In genomic region chr2:159575271-159575670, GRCm38 (mm10) we compare ENCODE assay signal across 14 mouse cellular contexts.
"Had no signal": no experiment of that assay in that cellular context is flagged by ENCODE, and none has a peak within 500 bp of the region (broad histone marks: within the 10 kb centered on the region; RNA-seq: fewer than 3 reads in every experiment).

No protein-coding gene starts in this region.

- DNase-seq: kidney, adult 8-10 months; kidney, postnatal 14 days; kidney, postnatal 4 days; liver, embryonic 13.5 days; lung, adult 2 months; lung, postnatal 14 days; lung, postnatal 4 days; midbrain, embryonic 14.5 days; thymus, adult 2 months; thymus, postnatal 14 days; thymus, postnatal 4 days had no signal

- H3K27ac ChIP-seq: kidney, embryonic 15.5 days; liver, embryonic 13.5 days; neural tube, embryonic 12.5 days; neural tube, embryonic 15.5 days had no signal

- H3K4me3 ChIP-seq: kidney, embryonic 15.5 days; liver, embryonic 13.5 days; neural tube, embryonic 12.5 days; neural tube, embryonic 15.5 days had no signal
